Mouse (Mus musculus) CH12.LX (cell line): Measurements from ENCODE around the gene Cd200r1. TPM values are rescaled to one million over a fixed set of nuclear protein-coding genes. Genes with fewer than 3 reads are reported as not detected.

Experiments
- DNase-seq: peaks from one replicate; pipeline ENCODE4 v3.0.0-alpha.2; 2013; ENCODE audit errors: extremely low read depth
- H3K27ac ChIP-seq: 2 replicates; pipeline ENCODE4 v1.5.1; 2012; ENCODE audit warnings: low read depth, mild to moderate bottlenecking, control low read depth, moderate library complexity; ENCODE audit not compliant: insufficient read depth
- H3K27me3 ChIP-seq: replicated peaks from 2 replicates; pipeline ENCODE3; 2012; ENCODE audit warnings: inconsistent platforms
- H3K36me3 ChIP-seq, 2 experiments: replicated peaks in 1 of 2; 2 replicates each; pipeline versions ENCODE3 to v1.6.1; 2012; ENCODE audit warnings: inconsistent platforms in 1 of 2, low read length in 1 of 2, mild to moderate bottlenecking in 1 of 2, mixed read lengths in 1 of 2, moderate library complexity in 1 of 2; ENCODE audit not compliant: control insufficient read depth in 1 of 2, insufficient read depth in 1 of 2
- H3K4me1 ChIP-seq, 2 experiments: 2 replicates each; pipeline ENCODE4 v1.6.1; 2012; ENCODE audit warnings: inconsistent platforms in 1 of 2, moderate library complexity in 1 of 2; ENCODE audit not compliant: insufficient read depth in 2 of 2, control insufficient read depth in 1 of 2
- H3K4me2 ChIP-seq: 2 replicates; pipeline ENCODE4 v1.6.1; 2012; ENCODE audit warnings: low read depth, mild to moderate bottlenecking, control low read depth; ENCODE audit not compliant: poor library complexity, insufficient read depth, severe bottlenecking
- H3K4me3 ChIP-seq, 3 experiments: fragments of 150-350 bp in 1 of 3; sonication (generic) in 1 of 3; replicated peaks in 1 of 3; 2 replicates each; pipeline versions ENCODE3 to v1.5.1; 2011 to 2012; ENCODE audit warnings: low read depth in 2 of 3, low read length in 2 of 3, mild to moderate bottlenecking in 2 of 3, moderate library complexity in 2 of 3, control low read depth in 1 of 3, improper control_type of control experiment in 1 of 3, inconsistent platforms in 1 of 3, mixed read lengths in 1 of 3; ENCODE audit not compliant: poor library complexity in 1 of 3
- H3K79me2 ChIP-seq: replicated peaks from 2 replicates; pipeline ENCODE4 v1.6.1; 2012; ENCODE audit warnings: mild to moderate bottlenecking, moderate library complexity; ENCODE audit not compliant: control insufficient read depth, poor library complexity, insufficient read depth, severe bottlenecking; ENCODE audit errors: extremely low read depth
- H3K9ac ChIP-seq: 2 replicates; pipeline ENCODE4 v1.6.1; 2012; ENCODE audit warnings: low read depth, mild to moderate bottlenecking, control low read depth, moderate library complexity; ENCODE audit not compliant: insufficient read depth
- H3K9me3 ChIP-seq: replicated peaks from 2 replicates; pipeline ENCODE3; 2012; ENCODE audit warnings: low read length, inconsistent platforms, mixed read lengths
- BHLHE40 ChIP-seq: IDR thresholded peaks from 2 replicates; pipeline ENCODE4 v1.6.1; 2011; ENCODE audit warnings: mild to moderate bottlenecking, low read depth, low read length, improper control_type of control experiment
- CHD2 ChIP-seq: IDR thresholded peaks from 2 replicates; pipeline ENCODE4 v1.6.1; 2011; ENCODE audit warnings: low read length, improper control_type of control experiment
- CTCF ChIP-seq, 2 experiments: IDR thresholded peaks in 1 of 2; conservative IDR thresholded peaks in 1 of 2; 2 replicates each; pipeline ENCODE4 v1.5.1; 2011 to 2012; ENCODE audit warnings: low read depth in 2 of 2, low read length in 2 of 2, improper control_type of control experiment in 1 of 2, inconsistent platforms in 1 of 2, mild to moderate bottlenecking in 1 of 2, moderate library complexity in 1 of 2
- EP300 ChIP-seq: IDR thresholded peaks from 2 replicates; pipeline ENCODE4 v1.6.1; 2011; ENCODE audit warnings: low read length, improper control_type of control experiment
- ETS1 ChIP-seq: conservative IDR thresholded peaks from 2 replicates; pipeline ENCODE4 v1.6.1; 2012; ENCODE audit warnings: low read depth, mild to moderate bottlenecking, inconsistent platforms, low read length, improper control_type of control experiment, moderate library complexity
- JUND ChIP-seq: conservative IDR thresholded peaks from 2 replicates; pipeline ENCODE4 v1.6.1; 2011; ENCODE audit warnings: low read depth, low read length, improper control_type of control experiment
- KAT2A ChIP-seq: IDR thresholded peaks from 2 replicates; pipeline ENCODE4 v1.6.1; 2012; ENCODE audit warnings: low read length, improper control_type of control experiment, inconsistent platforms; ENCODE audit not compliant: insufficient replicate concordance
- MAFK ChIP-seq: IDR thresholded peaks from 2 replicates; pipeline ENCODE4 v1.6.1; 2011; ENCODE audit warnings: low read length, improper control_type of control experiment; ENCODE audit not compliant: insufficient replicate concordance
- NRF1 ChIP-seq: IDR thresholded peaks from 2 replicates; pipeline ENCODE4 v1.6.1; 2014; ENCODE audit warnings: low read depth, mild to moderate bottlenecking, inconsistent platforms, low read length, improper control_type of control experiment, moderate library complexity
- PAX5 ChIP-seq: IDR thresholded peaks from 2 replicates; pipeline ENCODE4 v1.6.1; 2012; ENCODE audit warnings: low read length, inconsistent platforms, mixed read lengths
- RAD21 ChIP-seq: IDR thresholded peaks from 2 replicates; pipeline ENCODE4 v1.6.1; 2011; ENCODE audit warnings: low read depth, mild to moderate bottlenecking, low read length, improper control_type of control experiment, moderate library complexity
- SIN3A ChIP-seq: IDR thresholded peaks from 2 replicates; pipeline ENCODE4 v1.6.1; 2012; ENCODE audit warnings: low read length, improper control_type of control experiment, inconsistent platforms
- SMC3 ChIP-seq: IDR thresholded peaks from 2 replicates; pipeline ENCODE4 v1.6.1; 2011; ENCODE audit warnings: low read depth, low read length, improper control_type of control experiment
- TBP ChIP-seq: conservative IDR thresholded peaks from 2 replicates; pipeline ENCODE4 v1.6.1; 2011; ENCODE audit warnings: low read depth, low read length, improper control_type of control experiment
- ZC3H11A ChIP-seq: IDR thresholded peaks from 2 replicates; pipeline ENCODE4 v1.6.1; 2012; ENCODE audit warnings: low read depth, mild to moderate bottlenecking, inconsistent platforms, low read length, improper control_type of control experiment
- dilution Hi-C: fragments of 300-500 bp; cut with MboI; formaldehyde crosslinking; loops from 2 replicates; pipeline ENCODE4 v1.14.3; 2020; ENCODE audit warnings: low sequenced_read_pairs; ENCODE audit not compliant: extremely low pct_unique_long_range_greater_than_20kb, extremely low pct_ligation_motif_present
- in situ Hi-C: fragments of 300-500 bp; cut with MboI; formaldehyde crosslinking; loops from 3 replicates; pipeline ENCODE4 v1.14.3; 2019; ENCODE audit warnings: low sequenced_read_pairs, low pct_ligation_motif_present, low pct_unique_long_range_greater_than_20kb, mixed read lengths
- polyA plus RNA-seq: library from polyadenylated mRNA; unstranded; fragments of >175 nt; gene quantifications from 2 replicates; pipeline ENCODE4 v1.2.1, GENCODE M21; 2012; ENCODE audit warnings: low read depth; ENCODE audit not compliant: insufficient read length
- total RNA-seq, 2 experiments: library from RNA; depleted of rRNA; stranded (reverse); fragments of 300-350 nt in 1 of 2; fragments of >200 nt in 1 of 2; gene quantifications; 2 replicates each; pipeline ENCODE4 v1.2.3; 2012 to 2014

Gene Cd200r1
- total and polyA plus RNA-seq, 3 experiments, result 1.2 to 5.4 (median 1.3) TPM

GRCm38 (mm10) chr16:44767967-44768366 lies 2.4 kb downstream of the Cd200r1 start:
- dilution Hi-C loops, result no loop called here
- no peaks in the 10 kb centered on the region; the same call in 1 of the 2 replicates for H3K79me2 ChIP-seq
- no peak overlapping the region for H3K9ac ChIP-seq
- peak; percentile 73 for DNase-seq
- no peaks in the 10 kb centered on the region for H3K27me3 ChIP-seq
- H3K9me3 ChIP-seq, result no peaks in the 10 kb centered on the region
- H3K4me3 ChIP-seq, result peak overlapping the region in 1 of 3 experiments; percentile 2
- H3K4me2 ChIP-seq, result no peak overlapping the region
- H3K4me1 ChIP-seq, result peaks cover 0 to 18% of the 10 kb centered on the region in 2 experiments; a peak in 2 of 4 replicates
- in situ Hi-C loops, result loop anchor here (5.0 kb wide), 3 partner anchors 199 to 319 kb away; no protein-coding TSS in a partner anchor
- no peak overlapping the region for H3K27ac ChIP-seq
- TF ChIP-seq MAFK (no peak), CTCF (conservative IDR thresholded peaks at IDR 0.05 in 1 of 2, IDR thresholded peaks at IDR 0.05 in 1 of 2; ENCODE audit: low read depth in 2 of 2, low read length in 2 of 2) (peak; percentile 70 to 96; a peak in 3 of 4 replicates), BHLHE40 (0 out of 2 replicates have a peak, but pooled peaks have one; percentile 37), SMC3 (peak; percentile 97), RAD21 (peak; percentile 96), ZC3H11A (peak; percentile 70; the same call in 1 of the 2 replicates), ETS1 (no peak), JUND (0 out of 2 replicates have a peak, but pooled peaks have one; percentile 25)
- H3K36me3 ChIP-seq, result no peaks in the 10 kb centered on the region

GRCm38 (mm10) chr16:44772577-44772976 lies 7.0 kb downstream of the Cd200r1 start:
- in situ Hi-C loops (no loop called here), dilution Hi-C loops (no loop called here)
- peaks cover 0 to 25% of the 10 kb centered on the region in 2 experiments; a peak in 2 of 4 replicates for H3K4me1 ChIP-seq
- no peaks in the 10 kb centered on the region for H3K9me3 ChIP-seq
- no peak overlapping the region for H3K27ac ChIP-seq
- no peaks in the 10 kb centered on the region for H3K27me3 ChIP-seq
- no peaks in the 10 kb centered on the region for H3K36me3 ChIP-seq
- DNase-seq, result peak; percentile 63
- no peak overlapping the region for H3K4me2 ChIP-seq
- TF ChIP-seq CTCF (conservative IDR thresholded peaks at IDR 0.05 in 1 of 2, IDR thresholded peaks at IDR 0.05 in 1 of 2; ENCODE audit: low read depth in 2 of 2, low read length in 2 of 2) (no peak), KAT2A (no peak), EP300 (0 out of 2 replicates have a peak, but pooled peaks have one; percentile 38), NRF1 (no peak), CHD2 (peak; percentile 55), TBP (no peak), PAX5 (no peak), SIN3A (peak; percentile 28; the same call in 1 of the 2 replicates)
- no peak overlapping the region for H3K9ac ChIP-seq
- no peaks in the 10 kb centered on the region; the same call in 1 of the 2 replicates for H3K79me2 ChIP-seq
- no peak overlapping the region for H3K4me3 ChIP-seq
